Mouse (Mus musculus): Measurements from ENCODE around the gene Igfn1. TPM values are rescaled to one million over a fixed set of nuclear protein-coding genes. Genes with fewer than 3 reads are reported as not detected.

Igfn1 gene
- total RNA-seq, 2 experiments from 2014 or later: 5.9 to 13.0 TPM

DNA sequence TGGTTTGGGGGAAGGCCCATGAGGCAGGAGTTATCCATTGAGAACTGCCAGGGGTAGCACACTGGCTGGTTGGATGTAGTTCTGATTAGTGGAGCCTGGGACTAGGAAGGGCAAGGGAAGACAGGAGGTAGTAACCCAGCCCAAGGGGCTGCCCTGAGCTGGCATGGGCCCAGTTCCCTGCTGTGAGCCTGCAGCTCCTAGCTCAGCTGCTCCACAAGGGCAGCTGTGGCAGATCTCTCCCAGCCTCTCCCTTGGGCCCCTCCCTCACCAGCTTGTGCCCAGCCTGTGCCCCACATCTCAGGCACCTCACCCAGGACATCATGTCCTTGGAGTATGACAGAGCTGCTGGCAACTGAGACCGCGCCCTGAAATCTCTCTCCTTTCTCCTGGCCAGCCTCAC lies 62.4 kb downstream of the Igfn1 start:
- intact Hi-C loops (cut with DNase I; ENCODE audit: low total_unique reads): loop anchor here (2.0 kb wide), 1 partner anchor 77 kb away; no protein-coding TSS in a partner anchor
- peak; percentile 18 for DNase-seq

DNA sequence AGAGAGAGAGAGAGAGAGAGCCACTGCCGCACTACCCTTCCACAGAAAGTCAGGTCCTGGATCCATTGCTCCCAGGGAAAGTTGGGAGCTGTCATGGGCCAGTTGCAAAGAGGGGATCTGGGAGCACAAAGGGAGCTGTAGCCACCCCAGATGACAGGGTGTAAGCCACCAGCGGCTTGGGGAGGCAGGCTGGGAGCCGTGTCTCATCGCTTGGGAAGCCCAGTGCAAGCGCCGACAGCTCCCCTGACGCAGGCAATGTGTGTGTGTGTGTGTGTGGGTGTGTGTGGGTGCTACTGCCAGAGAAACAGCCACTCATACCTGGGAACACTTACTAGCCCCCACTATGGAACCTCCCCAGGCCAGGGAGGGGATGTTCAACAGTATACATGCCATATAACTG lies 64.0 kb downstream of the Igfn1 start:
- intact Hi-C loops (cut with DNase I; ENCODE audit: low total_unique reads): no loop called here
- no peak for DNase-seq

DNA sequence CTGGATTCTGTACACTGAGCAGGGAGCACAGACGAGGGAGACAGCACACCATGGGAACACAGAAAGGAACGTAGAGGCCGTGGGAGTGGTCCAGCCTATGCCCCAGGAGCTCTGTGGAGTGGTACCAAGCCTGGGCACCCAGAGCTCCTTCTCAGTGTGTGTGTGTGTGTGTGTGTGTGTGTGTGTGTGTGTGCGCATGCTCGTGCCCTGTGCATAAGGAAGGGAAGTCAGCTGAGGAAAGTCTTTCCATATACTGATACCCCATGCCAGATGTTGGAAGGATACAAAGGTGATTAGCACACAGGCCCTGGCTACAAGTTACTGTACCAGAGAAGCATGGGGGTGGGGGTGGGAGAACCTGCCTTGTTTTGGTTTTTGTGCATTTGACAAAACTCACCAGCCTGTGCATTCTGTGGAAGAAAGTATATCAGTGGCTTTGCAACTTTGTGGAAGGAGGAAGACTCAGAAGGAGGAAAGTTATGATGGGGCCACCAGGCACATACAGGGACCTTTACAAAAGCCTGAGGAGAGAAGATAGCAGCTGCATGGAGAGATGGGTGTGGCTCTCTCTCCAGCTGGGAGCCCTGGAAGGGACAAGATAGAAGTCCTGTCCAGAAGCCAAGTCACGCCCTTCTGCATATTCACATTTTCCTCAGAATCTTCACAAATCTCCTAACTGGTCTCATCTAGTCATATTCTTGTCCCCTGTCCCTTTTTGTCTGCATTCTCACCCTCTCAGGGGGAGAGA lies 64.7 kb downstream of the Igfn1 start:
- intact Hi-C loops (cut with DNase I; ENCODE audit: low total_unique reads): no loop called here
- DNase-seq: no peak

DNA sequence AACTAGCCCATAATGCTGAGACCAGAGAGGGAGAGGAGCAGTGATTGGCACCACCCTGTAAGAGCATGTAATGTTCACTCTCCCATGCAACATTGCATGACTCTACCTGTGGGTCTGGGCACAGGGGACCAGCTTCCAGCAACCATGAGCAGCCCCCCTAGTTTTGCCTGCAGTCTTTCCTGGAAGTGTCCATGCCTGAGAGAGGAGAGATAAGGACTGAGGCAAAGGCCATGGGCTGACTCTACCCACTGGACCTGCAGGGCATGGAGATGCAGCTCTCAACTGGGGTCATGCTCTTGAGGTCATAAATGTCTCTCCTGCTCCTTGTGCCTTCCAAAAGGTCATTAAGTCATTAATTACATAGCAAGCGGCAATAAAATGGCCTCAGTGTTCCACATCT lies 70.1 kb downstream of the Igfn1 start:
- intact Hi-C loops (cut with DNase I; ENCODE audit: low total_unique reads): no loop called here

DNA sequence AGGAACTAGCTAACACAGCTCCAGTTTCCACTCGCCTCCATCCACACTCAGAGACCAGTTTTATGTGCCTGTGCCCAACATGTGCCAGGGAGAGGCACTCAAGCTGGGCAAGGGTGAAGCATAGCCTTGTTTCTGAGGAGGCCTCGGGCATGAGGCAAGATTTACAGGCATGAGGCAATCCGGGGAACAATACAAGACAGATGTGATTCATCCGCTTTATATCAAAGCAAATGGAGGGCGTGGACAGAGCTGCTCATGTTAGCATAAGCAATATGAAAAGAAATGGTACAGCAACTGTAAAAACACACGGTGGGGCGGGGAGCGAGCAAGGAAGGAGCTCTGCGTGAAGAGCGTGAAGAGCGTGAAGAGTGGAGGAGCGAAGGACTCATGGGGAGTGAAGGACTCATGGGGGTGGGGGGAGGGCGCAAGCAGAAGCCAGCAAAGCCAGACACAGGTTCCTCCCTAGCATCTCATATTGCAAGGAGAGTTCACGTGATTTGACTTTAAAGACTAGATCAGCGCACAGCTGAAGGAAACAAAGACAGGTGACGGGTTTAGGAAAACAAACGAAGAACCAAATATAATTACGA lies 72.3 kb downstream of the Igfn1 start:
- intact Hi-C loops (cut with DNase I; ENCODE audit: low total_unique reads): no loop called here

More for the DNA sequence above, 70.1 kb downstream of the Igfn1 start:
- DNase-seq: no peak

DNA sequence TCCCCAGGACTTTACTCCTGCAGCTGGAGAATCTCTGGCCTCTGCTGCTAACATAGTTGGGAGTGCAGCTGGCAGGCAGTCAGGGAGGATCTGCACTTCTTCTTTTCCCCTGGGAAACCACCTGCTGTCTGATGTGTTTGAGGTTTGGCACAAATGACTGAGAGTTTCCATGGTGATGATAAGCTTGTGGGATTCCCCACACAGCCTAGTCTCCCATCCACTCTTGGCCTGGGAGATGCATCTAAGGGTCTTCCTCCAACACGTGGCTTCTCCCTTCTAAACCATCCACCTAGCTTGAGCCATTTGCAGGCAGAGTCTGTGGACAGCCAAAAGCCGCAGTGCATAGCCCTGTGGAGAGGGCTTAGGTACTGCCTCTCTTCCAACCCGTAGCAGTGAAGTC lies 76.3 kb downstream of the Igfn1 start:
- intact Hi-C loops (cut with DNase I; ENCODE audit: low total_unique reads): no loop called here
- DNase-seq: peak; percentile 28

More for the DNA sequence above, 72.3 kb downstream of the Igfn1 start:
- no peak for DNase-seq

DNA sequence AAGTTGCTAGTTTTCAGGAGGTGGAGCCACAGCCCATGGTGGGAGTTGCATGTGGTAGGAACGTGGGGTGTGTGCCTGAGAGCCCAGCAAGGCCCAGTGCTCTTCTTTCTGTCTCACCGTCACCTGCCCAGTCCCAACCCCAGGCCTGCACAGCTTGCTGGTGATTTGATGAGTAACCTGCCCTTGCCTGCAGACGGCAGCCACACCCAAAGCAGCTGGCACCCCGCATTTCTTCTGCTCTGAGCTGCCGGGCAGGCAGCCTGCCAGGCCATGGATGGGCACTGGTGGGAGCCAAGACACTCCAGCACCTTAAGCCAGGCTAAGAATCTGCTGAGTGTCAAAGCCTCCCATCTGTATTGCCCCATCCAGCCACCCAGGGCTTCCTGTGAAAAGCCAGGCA lies 80.3 kb downstream of the Igfn1 start:
- intact Hi-C loops (cut with DNase I; ENCODE audit: low total_unique reads): no loop called here
- peak; percentile 51 for DNase-seq

DNA sequence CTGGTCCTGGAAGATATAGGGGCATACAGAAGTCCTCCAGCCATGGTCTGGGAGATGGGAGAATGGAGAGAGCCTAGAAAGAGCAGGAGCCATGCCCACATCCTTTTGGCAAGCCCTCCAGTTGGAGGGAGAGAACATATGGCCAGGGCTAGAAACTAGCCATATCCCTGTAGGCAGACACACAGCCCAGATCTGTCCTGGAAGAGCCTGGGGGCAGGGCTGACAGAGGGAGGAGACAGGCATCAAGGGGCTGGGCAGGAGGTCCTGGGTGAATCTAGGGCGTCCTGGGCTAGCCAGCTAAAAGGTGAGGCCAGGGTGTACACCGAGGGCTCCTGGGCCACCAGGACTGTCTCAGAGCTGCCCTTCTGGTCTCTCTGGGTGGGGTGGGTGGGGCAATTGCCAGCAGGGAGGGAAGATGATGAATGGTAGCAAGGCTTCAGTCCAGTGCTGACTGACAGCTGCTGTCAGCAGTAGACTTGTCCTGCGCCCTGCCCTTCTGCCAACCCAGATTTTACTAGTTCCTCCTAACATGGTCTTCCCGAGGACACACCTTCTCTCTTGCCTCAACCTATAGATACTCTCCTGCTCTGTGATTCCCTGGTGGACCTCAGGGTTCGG lies 81.7 kb downstream of the Igfn1 start:
- intact Hi-C loops (cut with DNase I; ENCODE audit: low total_unique reads): no loop called here
- no peak for DNase-seq

DNA sequence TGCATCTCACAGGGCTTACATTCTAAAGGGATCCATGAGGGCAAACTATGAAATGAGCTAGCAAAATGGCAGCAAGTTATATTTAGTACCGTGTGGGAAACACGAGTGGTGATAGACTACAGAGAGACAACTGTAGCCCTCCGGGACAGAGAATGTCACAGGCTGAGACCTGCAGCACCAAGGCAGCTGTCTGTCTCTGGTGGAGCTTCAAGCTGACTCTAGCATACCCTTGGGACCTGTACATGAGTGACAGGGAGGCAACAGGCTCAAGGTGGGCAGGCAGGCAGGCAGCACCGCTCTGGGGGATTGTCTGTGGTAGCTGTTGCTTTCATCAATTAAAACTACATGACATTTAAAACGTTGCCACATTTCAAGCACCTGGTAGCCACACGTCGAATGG lies 82.9 kb downstream of the Igfn1 start:
- DNase-seq: no peak
- intact Hi-C loops (cut with DNase I; ENCODE audit: low total_unique reads): no loop called here

DNA sequence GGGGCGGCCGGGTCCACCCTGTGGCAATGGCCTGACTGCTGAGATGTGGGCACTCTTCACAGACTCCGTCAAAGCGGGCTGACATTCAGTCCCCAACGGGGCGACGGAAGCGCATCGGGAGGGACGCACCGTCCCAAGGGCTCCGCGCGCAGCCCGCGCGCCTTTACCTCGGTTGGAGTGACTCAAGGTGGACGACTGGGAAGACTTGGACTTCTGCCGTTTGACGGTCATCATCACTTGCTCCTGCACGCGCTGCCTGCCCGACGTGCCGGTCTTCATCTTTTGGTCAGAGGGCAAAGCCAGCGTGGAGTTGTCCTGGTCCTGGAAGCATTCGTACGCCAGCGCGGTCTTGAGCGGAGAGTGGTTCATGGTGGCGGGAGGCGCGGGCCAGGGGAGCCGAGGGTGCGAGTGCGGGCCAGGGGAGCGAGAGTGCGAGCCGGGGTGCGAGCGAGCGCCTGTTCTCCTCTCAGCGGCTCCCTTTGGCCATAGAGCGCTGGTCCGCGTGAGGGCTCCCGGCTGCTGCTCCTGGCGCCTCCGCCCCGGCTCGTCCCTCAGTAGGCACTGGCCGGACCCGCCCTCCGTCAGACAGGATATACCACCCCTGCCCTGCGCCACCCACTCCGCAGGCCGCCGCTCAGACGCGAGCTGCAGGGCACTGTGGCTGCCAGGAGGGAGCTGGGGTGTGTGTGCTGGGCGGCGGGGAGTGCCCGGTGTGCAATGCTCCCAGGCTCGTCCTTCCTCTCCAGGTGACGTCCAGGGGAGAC lies 87.3 kb downstream of the Igfn1 start, which contains the start of gene Pkp1:
TSS of gene Pkp1 (minus strand) at position 564 of the 764 bp plus-strand sequence.
- intact Hi-C loops (cut with DNase I; ENCODE audit: low total_unique reads): no loop called here
- no peak for DNase-seq

DNA sequence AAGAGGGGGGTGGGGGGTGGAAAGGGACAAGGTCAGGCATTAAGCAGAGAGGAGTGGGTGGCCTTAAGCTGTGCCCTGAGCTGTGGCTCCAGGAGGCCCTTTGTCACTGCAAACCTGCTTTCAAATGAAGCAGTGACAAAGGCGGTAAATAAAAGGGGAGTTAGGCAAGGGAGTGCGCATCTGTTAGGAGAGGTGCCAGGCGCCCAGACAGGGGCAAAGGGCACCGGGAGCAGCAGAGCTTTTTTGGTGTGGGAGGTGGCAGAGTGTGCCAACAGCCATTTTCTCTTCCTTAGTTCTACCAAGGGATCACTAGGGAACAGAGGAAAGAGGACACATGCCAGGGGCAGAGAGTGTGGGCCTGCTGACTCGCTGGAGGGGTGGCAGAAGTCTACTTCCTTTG lies 88.9 kb downstream of the Igfn1 start:
- intact Hi-C loops (cut with DNase I; ENCODE audit: low total_unique reads): no loop called here
- DNase-seq: no peak

DNA sequence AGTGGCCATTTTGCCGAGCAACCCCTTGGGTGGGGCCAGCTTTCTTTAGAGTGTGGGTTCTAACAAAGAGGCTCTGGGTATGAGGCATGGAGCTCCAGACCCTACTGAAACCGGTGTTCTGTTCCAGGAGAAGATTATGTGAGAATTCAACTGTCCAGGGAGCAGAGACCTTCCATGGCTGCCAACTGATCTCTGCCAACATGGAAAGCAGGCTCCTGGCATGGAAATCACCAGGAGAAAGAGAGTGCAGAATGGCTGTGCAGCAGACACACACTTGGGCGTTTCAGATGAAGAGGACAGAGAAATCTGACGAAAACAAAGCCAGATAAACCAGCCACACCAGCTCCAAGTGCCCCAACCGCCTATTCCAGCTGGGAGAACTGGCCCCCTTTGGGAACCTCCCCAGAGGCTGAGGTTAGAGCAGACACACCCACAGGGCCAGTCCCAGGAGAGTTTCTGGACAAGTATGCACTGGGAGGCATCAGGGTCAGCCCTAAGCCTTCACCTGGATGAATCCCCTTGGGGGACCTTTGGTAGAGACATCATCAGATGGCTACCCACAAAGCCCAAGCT lies 89.6 kb downstream of the Igfn1 start:
- intact Hi-C loops (cut with DNase I; ENCODE audit: low total_unique reads): no loop called here
- no peak for DNase-seq

DNA sequence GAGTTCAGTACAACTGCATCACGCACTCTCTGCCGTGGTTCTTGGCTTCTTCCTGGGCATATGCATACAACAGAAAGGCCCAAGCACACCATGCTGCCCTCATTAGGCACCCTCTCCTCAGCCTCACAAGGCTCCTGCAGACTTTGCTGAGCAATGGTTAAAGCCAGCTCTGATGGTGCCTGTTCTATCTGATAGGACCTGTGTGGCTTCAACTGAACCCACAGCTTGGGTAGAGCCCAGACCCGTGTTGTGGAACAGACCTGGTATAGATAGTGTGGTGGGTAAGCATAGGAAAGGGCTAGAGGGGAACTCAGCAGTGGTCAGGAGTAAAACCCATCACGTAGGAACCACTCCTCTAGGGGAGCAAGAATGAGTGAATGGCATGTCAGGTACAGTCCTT lies 92.5 kb downstream of the Igfn1 start:
- intact Hi-C loops (cut with DNase I; ENCODE audit: low total_unique reads): no loop called here
- no peak for DNase-seq

DNA sequence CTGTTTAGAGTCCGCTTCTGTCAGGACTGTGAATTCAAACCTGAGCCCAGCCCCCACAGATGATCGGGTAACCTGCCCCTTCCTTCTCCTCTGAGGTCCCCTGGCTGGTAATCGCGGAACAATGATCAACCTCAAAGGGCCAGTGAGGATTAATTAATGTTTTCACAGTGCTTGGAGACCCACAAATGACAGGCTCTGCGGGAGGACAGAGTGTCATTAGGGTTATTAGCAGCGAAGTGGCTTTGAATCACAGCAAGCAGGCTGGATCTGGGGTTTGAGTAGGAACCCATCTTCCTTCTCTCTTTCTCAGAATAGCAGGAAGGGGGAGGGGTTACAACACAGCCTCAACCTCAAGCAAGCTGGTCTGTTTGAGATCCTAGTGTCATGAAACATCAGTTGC lies 96.8 kb downstream of the Igfn1 start:
- DNase-seq: no peak
- intact Hi-C loops (cut with DNase I; ENCODE audit: low total_unique reads): no loop called here

DNA sequence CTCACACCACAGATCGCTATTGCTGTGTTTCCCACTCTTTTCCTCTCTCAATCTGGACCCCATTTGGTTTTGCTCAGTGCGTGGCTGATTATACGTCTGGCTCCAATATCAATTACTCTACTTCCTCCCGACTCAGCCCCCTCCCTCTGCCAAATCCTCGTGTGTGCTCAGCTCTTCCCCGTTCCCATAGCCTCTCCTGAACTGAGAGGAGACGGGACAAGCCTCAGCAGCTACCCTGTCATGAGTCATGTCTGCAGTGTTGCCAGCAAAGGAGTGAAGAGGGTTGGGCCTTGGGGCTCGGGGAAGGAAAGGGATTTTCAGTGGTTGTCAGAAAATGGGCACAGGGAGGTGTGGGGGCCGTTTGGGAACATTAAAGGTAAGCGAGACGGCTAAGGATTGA lies 99.4 kb downstream of the Igfn1 start:
- DNase-seq: peak; percentile 29
- intact Hi-C loops (cut with DNase I; ENCODE audit: low total_unique reads): no loop called here

Other genes with a start within 250 kb of the Igfn1 start
- 10 to 100 TPM; 25.4 to 39.5 TPM for gene Phlda3, start 240.2 kb downstream of the Igfn1 start, total RNA-seq (2021)
- gene Tnni1, start 226.9 kb downstream of the Igfn1 start, total RNA-seq (2021): 100 to 1,000 TPM; 204 to 373 TPM
- gene Lad1, start 187.7 kb downstream of the Igfn1 start, total RNA-seq (2021): under 1 TPM; 0.16 to 0.22 TPM
- gene Tnnt2, start 170.0 kb downstream of the Igfn1 start, total RNA-seq (2021): 10 to 100 TPM; 22.8 to 27.9 TPM
- gene Pkp1, start 87.1 kb downstream of the Igfn1 start, total RNA-seq (2021): not detected
- gene Tmem9, start 1.8 kb upstream of the Igfn1 start, total RNA-seq (2021): 10 to 100 TPM; 11.2 to 15.5 TPM
- not detected for gene Ascl5, start 44.5 kb upstream of the Igfn1 start, total RNA-seq (2021)
- 100 to 1,000 TPM; 557 to 583 TPM for gene Cacna1s, start 46.4 kb upstream of the Igfn1 start, total RNA-seq (2021)
- gene Kif21b, start 125.0 kb upstream of the Igfn1 start, total RNA-seq (2021): under 1 TPM; 0.40 to 0.76 TPM
- not detected for gene Mroh3, start 206.5 kb upstream of the Igfn1 start, total RNA-seq (2021)
- gene Inava, start 227.9 kb upstream of the Igfn1 start, total RNA-seq (2021): not detected